Mouse (Mus musculus) hindbrain, embryonic 13.5 days (tissue): ENCODE data around the gene Itga4. TPM values are rescaled to one million over a fixed set of nuclear protein-coding genes. Genes with fewer than 3 reads are reported as not detected.

ENCODE experiments used
- polyA plus RNA-seq: library from polyadenylated mRNA; unstranded; fragments of >200 nt; fragmentation: Nextera tagmentation; extraction: Ambion mirVana; gene quantifications from 2 replicates; pipeline ENCODE4 v1.2.1, GENCODE M21; 2015

Gene Itga4
- polyA plus RNA-seq, 1 experiment from 2014 or later: 4.0 TPM

Other genes starting within 250 kb of the Itga4 start
- 50.7 and 53.7 TPM in 2 replicates for gene Neurod1, start 201.3 kb downstream of the Itga4 start, polyA plus RNA-seq
- gene Cerkl, start 201.4 kb downstream of the Itga4 start, polyA plus RNA-seq: 2.5 and 3.3 TPM in 2 replicates